Mouse (Mus musculus) telencephalon, adult 2 months (tissue): ENCODE data around the gene Irs2.

Source experiments
- DNase-seq: peaks from one replicate; pipeline ENCODE4 v3.0.0-alpha.2; 2011; ENCODE audit warnings: low read depth, low spot score

Gene Irs2

DNA sequence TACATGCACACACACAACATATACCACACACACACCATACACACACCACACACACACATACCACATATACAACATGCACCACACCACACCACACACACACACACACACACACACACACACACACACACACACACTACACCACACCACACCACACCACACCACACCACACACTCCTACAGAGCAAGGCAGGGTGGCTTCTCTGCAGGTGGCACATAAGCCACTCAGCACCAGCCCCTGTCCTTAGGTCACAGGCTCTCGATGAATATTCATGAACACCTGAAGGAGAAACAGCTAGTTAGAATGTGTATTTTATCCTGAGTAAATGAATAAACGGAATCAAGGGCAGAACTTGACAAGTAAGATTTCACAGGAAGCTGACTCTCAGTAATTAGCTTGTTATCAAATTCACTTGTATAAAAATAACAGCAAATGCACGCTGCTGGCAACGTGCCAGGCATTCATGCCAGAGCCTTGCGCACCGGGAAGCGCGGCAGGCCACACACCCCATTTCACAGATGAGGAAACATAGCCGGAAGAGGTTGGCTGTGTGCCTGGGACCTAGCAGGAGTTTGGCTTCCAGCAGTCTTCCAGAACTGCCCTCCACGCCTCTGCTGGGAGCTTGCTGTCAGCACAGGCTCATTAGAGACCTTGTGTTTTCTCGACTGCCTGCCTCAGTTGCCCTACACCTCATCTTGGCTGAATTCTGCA lies 54.8 kb downstream of the Irs2 start:
- DNase-seq, result peak; percentile 27

DNA sequence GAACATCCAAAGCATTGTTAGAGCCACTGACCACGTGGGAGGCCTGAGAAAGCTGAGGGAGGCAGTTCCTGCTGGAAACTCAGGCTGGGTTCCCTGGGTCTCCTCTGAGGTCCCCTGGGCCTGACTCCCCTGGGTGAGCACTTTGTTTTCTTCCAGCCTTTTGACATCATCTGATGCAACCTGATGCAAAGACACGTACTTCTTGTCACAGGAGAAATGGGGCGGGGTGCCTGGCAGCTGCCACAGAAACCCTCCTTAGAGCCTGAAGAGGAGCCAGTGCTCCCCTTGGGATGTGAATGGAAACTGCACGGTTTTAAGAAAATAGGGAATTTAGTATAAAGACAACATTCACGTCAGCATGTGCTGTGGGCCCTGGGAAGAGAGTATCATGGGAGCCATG lies 55.6 kb downstream of the Irs2 start:
- DNase-seq, result no peak

DNA sequence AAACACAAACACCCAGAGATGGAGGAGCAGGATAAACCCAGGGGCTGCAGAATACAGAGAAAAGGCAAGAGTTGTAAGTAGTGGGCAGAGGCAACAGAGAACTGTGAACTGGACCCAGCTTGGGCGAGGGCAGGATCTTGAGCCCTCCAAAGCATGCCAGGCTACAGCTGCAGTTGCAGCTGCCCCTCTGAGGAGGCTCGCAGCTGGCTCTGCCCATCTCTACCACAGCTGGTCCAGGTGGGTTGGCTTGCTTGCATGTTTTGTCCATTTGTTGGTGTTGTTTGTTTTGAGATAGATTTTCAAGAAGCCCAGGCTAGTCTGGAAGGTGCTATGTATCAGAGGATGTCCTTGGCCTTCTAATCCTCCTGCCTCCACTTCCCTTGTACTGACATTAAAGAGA lies 56.0 kb downstream of the Irs2 start:
- DNase-seq, result no peak

DNA sequence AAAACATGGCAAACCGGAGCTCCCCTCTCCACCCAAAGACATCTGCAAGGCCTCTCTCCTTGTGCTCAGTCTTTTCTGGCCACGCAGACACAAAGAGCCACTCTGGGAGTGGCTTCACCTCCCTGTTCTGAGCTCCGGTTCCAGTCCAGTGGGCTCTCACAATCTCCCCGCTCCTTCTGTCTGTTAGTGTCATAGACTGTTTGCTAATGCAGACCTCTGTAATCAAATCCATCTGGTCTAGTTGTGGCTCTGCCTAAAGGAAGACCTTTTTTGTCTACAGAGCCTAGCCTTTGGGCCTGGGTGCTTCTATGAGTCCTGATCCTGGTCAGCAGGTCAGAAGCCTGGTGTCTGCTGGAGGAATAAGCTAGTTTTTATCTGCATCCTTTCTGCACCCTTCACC lies 56.7 kb downstream of the Irs2 start:
- DNase-seq, result no peak

DNA sequence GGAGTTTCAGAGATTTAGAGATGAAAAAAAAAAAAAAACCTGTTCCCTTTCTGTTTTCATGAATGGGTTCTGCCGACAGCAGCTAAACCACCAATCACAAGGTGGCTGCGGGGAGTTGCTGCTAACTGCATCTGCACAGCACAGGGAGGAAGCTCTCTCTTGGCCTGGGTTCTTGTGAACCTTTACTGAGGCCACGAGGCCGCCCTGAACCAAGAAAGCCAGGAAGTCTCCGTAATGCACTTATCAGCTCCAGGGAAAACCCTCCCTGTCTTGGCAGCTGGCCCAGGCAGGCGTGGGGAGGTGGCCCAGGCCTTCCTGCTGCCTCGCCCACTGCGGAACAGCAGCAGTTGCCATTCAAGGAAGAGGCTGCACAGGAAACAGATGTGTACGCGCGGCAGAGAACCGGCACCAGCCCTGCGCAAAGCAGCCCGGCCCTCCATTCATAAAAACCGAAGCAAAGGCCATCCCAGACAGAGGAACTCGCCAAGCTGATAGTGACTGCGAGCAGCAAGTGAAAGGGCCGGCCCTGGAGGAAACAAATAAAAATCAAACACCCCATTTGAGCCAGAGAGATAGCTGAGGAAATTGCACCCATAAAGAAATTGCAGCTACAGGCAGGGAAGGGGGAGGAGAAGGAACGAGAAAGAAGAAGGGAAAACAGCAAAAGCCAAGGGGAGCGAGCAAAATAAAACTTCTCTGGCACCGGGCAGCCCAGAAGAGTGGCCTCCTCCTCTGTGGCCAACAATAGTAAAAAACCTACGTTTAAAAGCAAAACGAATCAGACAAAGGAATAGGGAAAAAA lies 62.1 kb downstream of the Irs2 start:
- DNase-seq, result peak; percentile 66

DNA sequence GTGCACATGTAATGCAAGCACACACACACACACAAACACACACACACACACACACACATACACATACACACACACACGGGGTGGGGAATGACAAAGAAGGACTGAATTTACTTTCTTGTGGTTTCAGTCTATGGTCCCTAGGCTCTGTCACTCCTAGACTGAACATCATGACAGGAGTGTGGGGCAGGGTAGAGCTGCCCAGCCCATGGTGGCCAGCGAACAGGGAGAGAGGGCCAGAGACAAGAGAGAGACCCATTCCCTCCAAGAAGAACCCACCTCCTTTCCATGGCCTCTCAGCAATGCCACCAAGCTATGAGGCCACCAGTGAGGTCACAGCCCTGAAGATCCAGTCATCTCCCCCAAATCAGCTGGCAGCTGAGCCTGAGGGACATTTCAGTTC lies 62.8 kb downstream of the Irs2 start:
- DNase-seq, result no peak

DNA sequence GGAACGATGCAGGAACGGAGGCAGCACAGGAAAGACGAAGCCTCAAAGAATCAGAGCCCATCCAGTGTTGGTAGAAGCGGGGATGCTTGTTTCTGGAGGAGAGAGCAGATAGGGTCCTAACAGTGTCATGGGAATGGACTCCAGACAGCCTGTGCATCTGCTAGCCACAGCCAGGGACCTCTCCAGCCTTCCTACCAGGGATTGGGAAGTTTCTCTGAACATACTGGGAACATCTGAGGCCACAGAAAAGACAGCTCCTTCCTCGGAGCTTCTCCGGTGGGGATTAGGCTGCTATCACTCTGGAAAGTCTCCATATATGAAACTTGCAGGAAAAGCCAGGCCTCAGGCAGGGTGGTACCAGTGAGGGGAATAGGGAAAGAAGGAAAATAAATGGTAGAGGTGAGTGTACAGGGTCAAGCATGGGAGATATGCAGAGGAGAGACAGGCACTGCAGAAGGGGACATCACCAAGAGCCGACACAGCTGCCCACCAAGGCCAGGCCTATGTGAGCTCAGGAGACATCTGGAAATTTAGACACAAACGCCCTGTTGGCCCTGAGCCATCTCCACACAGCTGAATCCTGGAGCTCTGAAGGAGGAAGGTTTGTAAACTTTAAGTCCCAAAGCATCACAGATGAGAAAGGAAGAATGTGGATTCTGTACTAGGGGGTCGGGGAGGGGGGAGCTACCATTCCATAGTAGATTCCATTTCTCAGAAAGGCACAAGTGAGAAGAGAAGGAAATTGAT lies 64.8 kb downstream of the Irs2 start:
- no peak for DNase-seq

DNA sequence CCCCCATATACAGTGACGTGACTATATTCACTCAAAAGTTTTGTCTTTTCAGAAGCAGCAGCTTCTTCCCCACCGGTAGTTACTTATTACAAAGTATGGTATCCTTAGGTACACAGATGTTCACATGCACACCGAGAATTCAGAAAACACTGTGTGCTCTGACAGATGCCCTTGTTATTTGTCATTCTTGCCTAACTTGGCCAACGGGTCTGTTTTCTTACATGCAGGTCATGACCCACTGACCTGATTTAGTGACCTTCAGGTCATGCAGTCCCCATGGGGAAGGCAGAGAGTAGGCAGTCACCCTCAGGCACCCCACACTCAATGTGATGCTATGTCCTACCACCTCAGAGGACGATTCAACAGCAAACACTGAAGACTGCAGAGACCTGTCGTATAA lies 68.4 kb downstream of the Irs2 start:
- DNase-seq, result no peak

DNA sequence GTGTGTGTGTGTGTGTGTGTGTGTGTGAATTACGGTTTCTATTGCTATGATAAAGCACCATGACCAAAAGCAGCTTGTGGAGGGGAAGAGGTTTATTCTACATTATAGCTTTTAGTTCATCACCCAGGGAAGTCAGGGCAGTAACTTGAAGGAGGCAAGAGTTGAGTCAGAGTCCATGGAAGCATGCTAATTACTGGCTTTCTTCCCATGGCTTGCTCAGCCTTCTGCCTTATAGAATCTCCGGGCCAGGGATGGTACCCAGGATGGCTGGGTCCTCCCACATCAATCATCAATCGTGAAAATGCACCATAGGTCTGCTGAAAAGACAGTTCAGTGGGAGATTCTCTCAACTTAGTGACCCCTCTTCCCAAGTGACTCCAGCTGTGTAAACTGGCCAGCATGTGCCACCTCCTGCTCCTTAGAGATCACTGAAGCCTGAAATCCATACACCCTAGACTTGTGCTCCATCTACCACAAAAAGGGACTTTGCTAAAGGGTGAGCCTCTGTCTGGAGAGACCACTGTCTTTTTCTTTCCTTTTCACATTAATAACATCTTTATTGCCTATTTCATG lies 69.0 kb downstream of the Irs2 start:
- no peak for DNase-seq

DNA sequence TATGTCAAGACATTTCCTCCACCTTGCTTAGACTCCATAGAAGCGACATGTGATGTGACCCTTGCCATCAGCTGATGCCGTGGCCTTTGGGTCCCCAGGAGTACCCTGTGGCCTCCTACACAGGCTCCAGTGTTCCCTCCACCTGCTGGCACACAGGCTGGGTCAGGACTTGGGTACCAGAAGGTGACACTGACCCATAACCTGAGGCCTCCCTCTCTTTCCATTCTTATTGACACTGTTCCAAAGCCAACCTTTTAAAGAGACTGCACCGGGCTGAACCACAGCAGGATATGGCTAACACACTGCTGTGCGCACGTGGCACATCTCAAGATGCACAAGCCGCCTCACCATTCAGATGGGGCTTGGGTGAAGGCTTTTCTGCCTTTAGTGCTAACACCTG lies 70.0 kb downstream of the Irs2 start:
- DNase-seq, result no peak

DNA sequence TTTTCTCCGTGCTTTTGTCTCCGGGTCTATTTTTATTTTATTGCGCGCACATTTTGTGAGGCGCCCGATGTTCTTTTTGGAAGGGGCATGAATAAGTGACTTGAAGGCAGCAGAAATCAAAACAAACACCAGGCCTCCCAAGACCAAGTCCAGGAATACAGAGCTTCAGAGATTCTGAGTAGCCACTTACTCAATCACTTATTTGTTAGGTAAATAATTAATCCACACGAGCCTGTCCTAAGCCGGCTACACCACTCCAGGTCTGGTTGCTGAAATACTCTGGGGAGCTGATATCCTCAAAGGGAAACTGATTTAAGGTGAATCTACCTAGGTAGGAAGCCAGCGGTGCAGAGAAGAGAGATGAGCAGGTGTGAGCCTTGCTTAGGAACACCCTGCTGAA lies 71.6 kb downstream of the Irs2 start:
- DNase-seq, result no peak

DNA sequence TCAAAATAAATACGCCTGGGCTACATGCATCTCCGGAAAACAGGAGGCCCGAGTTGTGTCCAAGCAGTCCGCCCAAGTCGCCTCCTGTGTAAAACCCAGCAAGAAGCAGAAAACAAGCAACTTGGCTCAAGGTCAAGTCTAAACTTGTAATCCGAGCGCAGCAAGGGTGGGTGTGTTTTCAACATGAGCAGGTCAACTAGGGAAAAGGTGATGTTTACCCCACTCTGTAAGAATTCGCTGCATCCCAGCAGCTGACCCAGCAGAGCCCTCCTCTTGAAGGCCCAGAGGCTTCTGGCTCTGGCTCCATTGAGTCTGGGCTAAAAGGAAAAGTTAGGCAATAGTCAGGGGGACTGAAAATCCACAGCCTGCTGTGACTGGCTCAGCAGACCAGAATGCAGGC lies 73.0 kb downstream of the Irs2 start:
- DNase-seq, result no peak
